ENCODE assay signal across 8 mouse cellular contexts in genomic region chr9:68656076-68656795, GRCm38 (mm10). TPM values are rescaled to one million over a fixed set of nuclear protein-coding genes. Genes with fewer than 3 reads are reported as not detected.
DNase-seq lines count a peak whose midpoint lies in the region; ATAC-seq and TF ChIP-seq lines count a peak whose summit lies in the region.

No protein-coding gene starts in this region.

- WGBS in lung, embryonic 15.5 days: 37% methylated on average over 5 of the region's 5 CpGs
- 37% methylated on average over 5 of the region's 5 CpGs for WGBS in lung, adult 2 months
- WGBS in hindbrain, postnatal 0 days: 54% methylated on average over 5 of the region's 5 CpGs
- 38% methylated on average over 5 of the region's 5 CpGs for WGBS in neural tube, embryonic 15.5 days

- peaks cover 16% of the 10 kb centered on the region for H3K4me1 ChIP-seq in lung, embryonic 15.5 days
- no peaks in the 10 kb centered on the region for H3K4me1 ChIP-seq in lung, adult 2 months (ENCODE audit: control insufficient read depth, insufficient read depth, low read length)
- no peaks in the 10 kb centered on the region for H3K4me1 ChIP-seq in hindbrain, postnatal 0 days (ENCODE audit: insufficient read depth, low read length)
- peaks cover 40% of the 10 kb centered on the region for H3K4me1 ChIP-seq in neural tube, embryonic 15.5 days

- peak; percentile 68 for DNase-seq in adrenal gland, adult 8-10 months
- DNase-seq in adrenal gland, postnatal 4 days (ENCODE audit: low spot score in 2 of 2): no peak
- no peak for DNase-seq in lung, adult 2 months
- no peak for DNase-seq in hindbrain, postnatal 0 days (ENCODE audit: low spot score)
- DNase-seq in spleen, adult 18-20 months: no peak
- no peak for DNase-seq in gastrocnemius, postnatal 10 days

- no peak for TF ChIP-seq POLR2A in lung, adult 2 months (IDR thresholded peaks at IDR 0.05; ENCODE audit: borderline replicate concordance, extremely low read depth, low read depth, low read length)

- no peak overlapping the region for H3K27ac ChIP-seq in lung, embryonic 15.5 days
- no peak overlapping the region for H3K27ac ChIP-seq in hindbrain, postnatal 0 days
- H3K27ac ChIP-seq in neural tube, embryonic 15.5 days (replicated peaks): no peak overlapping the region

- TF ChIP-seq CTCF in lung, adult 2 months (IDR thresholded peaks at IDR 0.05; ENCODE audit: insufficient read depth, low read length): no peak
- no peak for TF ChIP-seq CTCF in hindbrain, postnatal 0 days (IDR thresholded peaks at IDR 0.05; ENCODE audit: low read depth)

- H3K4me2 ChIP-seq in lung, embryonic 15.5 days: peak overlapping the region; percentile 93
- peak overlapping the region; percentile 76 for H3K4me2 ChIP-seq in hindbrain, postnatal 0 days (ENCODE audit: low read depth, low read length)
- H3K4me2 ChIP-seq in neural tube, embryonic 15.5 days: peak overlapping the region; percentile 96

- no peaks in the 10 kb centered on the region for H3K9me3 ChIP-seq in lung, embryonic 15.5 days
- H3K9me3 ChIP-seq in hindbrain, postnatal 0 days (ENCODE audit: low read length): no peaks in the 10 kb centered on the region
- no peaks in the 10 kb centered on the region for H3K9me3 ChIP-seq in neural tube, embryonic 15.5 days (replicated peaks)

- no peak overlapping the region for H3K9ac ChIP-seq in lung, embryonic 15.5 days
- H3K9ac ChIP-seq in hindbrain, postnatal 0 days (replicated peaks; ENCODE audit: low read length): no peak overlapping the region
- H3K9ac ChIP-seq in neural tube, embryonic 15.5 days (replicated peaks): 0 out of 2 replicates have a peak overlapping the region, but pooled peaks have one; percentile 90

- no peak overlapping the region for H3K4me3 ChIP-seq in lung, embryonic 15.5 days
- no peak overlapping the region for H3K4me3 ChIP-seq in lung, adult 2 months (replicated peaks; ENCODE audit: extremely low read depth, low read depth, low read length)
- peak overlapping the region; percentile 89 for H3K4me3 ChIP-seq in hindbrain, postnatal 0 days (ENCODE audit: low read length)
- H3K4me3 ChIP-seq in neural tube, embryonic 15.5 days (replicated peaks): peak overlapping the region; percentile 94

- no peaks in the 10 kb centered on the region; the same call in 1 of the 2 replicates for H3K27me3 ChIP-seq in lung, embryonic 15.5 days
- H3K27me3 ChIP-seq in hindbrain, postnatal 0 days (ENCODE audit: insufficient read depth, low read length): no peaks in the 10 kb centered on the region
- no peaks in the 10 kb centered on the region for H3K27me3 ChIP-seq in neural tube, embryonic 15.5 days (replicated peaks)

- no peaks in the 10 kb centered on the region for H3K36me3 ChIP-seq in lung, embryonic 15.5 days
- no peaks in the 10 kb centered on the region for H3K36me3 ChIP-seq in hindbrain, postnatal 0 days (ENCODE audit: insufficient read depth, low read length)
- H3K36me3 ChIP-seq in neural tube, embryonic 15.5 days: no peaks in the 10 kb centered on the region

- no peak for ATAC-seq in lung, embryonic 15.5 days (ENCODE audit: borderline replicate concordance, extremely low read depth, low FRiP score, low TSS enrichment)
- no peak for ATAC-seq in hindbrain, postnatal 0 days
- ATAC-seq in neural tube, embryonic 15.5 days (ENCODE audit: low FRiP score): no peak

RNA-seq across cellular contexts. Expression of gene Rora, which starts 2.6 kb away (rescaled TPM):
- 100 to 1,000 TPM in 3 of 4 experiments, 10 to 100 TPM in 1; 72.5 to 179 (median 108) TPM for total RNA-seq in adrenal gland, adult 8-10 months (2022)
- 10 to 100 TPM; 94.6 to 95.7 TPM for total RNA-seq in adrenal gland, postnatal 4 days (2021)
- polyA plus RNA-seq in lung, embryonic 15.5 days (2015; fragmentation: Nextera tagmentation; extraction: Ambion mirVana): 6.8 and 6.9 TPM in 2 replicates
- 15.4 and 17.8 TPM in 2 replicates for polyA plus RNA-seq in lung, adult 2 months (2012; rRNA removed)
- 27.5 and 30.0 TPM in 2 replicates for total RNA-seq in hindbrain, postnatal 0 days (2014; rRNA removed)
- polyA plus RNA-seq in hindbrain, postnatal 0 days (2015; fragmentation: Nextera tagmentation; extraction: Ambion mirVana): 57.2 and 59.4 TPM in 2 replicates
- polyA plus RNA-seq in neural tube, embryonic 15.5 days (2015; fragmentation: Nextera tagmentation; extraction: Ambion mirVana): 17.3 and 18.1 TPM in 2 replicates
- 10 to 100 TPM; 56.0 to 63.5 TPM for total RNA-seq in gastrocnemius, postnatal 10 days (2021)

Comparison
In these comparisons a context has a peak if more than half of its experiments do, and no peak if none do; other contexts are left out.
1. H3K4me3 ChIP-seq: peak in hindbrain, postnatal 0 days (single experiment) and neural tube, embryonic 15.5 days (single experiment); none in lung, embryonic 15.5 days (single experiment) and lung, adult 2 months (single experiment).
2. Peak in every context shown above with its lines, with median percentiles within 50 percentile points of each other: H3K4me2 ChIP-seq.